Mouse (Mus musculus): Measurements from ENCODE around the gene B4galnt2. TPM values are rescaled to one million over a fixed set of nuclear protein-coding genes. Genes with fewer than 3 reads are reported as not detected.
A peak's percentile ranks its signal among the peaks of the same experiment; 100 is the strongest.
"Not testable (repeated sequence)": the region's sequence is repeated elsewhere in the genome, so short reads cannot be mapped to it uniquely, and the experiment has no call there.

B4galnt2 gene
- polyA plus RNA-seq, 1 experiment from 2014 or later, result 0.10 TPM

DNA sequence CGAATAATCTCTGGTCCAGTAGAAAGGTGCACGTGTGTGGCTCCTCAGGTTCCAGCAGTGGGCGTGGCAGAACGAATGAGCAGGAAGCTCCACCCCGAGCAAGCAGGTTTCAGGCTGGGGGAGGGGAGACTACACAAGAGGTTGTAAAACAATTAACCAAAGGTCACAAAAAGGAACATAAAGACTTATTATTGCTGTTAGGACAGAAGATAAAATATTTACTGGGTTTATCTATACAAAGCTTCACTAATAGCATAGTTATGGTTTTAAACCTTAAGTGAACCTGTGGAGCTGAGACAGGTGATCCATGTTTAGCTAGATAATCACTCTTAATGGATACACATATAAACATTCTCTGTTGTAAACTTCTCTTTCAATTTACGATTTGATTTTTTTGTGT lies 8.8 kb upstream of the B4galnt2 start:
- WGBS, result 1% methylated on average over 5 of the region's 6 CpGs
- DNase-seq (ENCODE audit: low spot score); H3K4me3 ChIP-seq; H3K4me1 ChIP-seq; H3K36me3 ChIP-seq; H3K27ac ChIP-seq; H3K9me3 ChIP-seq (replicated peaks): not testable (repeated sequence)
- H3K27me3 ChIP-seq (ENCODE audit: low read depth, poor library complexity, severe bottlenecking), result peaks cover 35% of the 10 kb centered on the region

- no peak for DNase-seq (ENCODE audit: low spot score)
- Histone ChIP-seq H3K27ac (no peak overlapping the region), H3K36me3 (no peaks in the 10 kb centered on the region), H3K4me3 (no peak overlapping the region), H3K9me3 (replicated peaks) (no peaks in the 10 kb centered on the region), H3K4me1 (peaks cover 10% of the 10 kb centered on the region), H3K27me3 (ENCODE audit: low read depth, poor library complexity, severe bottlenecking) (peaks cover 49% of the 10 kb centered on the region)
- WGBS, result 68% methylated on average over 12 of the region's 12 CpGs
Measured at GRCm38 (mm10) chr11:95921991-95922621, 7.4 kb upstream of the B4galnt2 start.

GRCm38 (mm10) chr11:95916426-95916825 lies 1.7 kb upstream of the B4galnt2 start:
- H3K4me3 ChIP-seq, result no peak overlapping the region
- no peak for DNase-seq (ENCODE audit: low spot score)
- H3K27me3 ChIP-seq (ENCODE audit: low read depth, poor library complexity, severe bottlenecking), result peaks cover 92% of the 10 kb centered on the region
- 3% methylated on average over 5 of the region's 5 CpGs for WGBS
- H3K4me1 ChIP-seq, result peaks cover 17% of the 10 kb centered on the region
- H3K36me3 ChIP-seq, result no peaks in the 10 kb centered on the region
- H3K9me3 ChIP-seq (replicated peaks), result no peaks in the 10 kb centered on the region
- no peak overlapping the region for H3K27ac ChIP-seq

DNA sequence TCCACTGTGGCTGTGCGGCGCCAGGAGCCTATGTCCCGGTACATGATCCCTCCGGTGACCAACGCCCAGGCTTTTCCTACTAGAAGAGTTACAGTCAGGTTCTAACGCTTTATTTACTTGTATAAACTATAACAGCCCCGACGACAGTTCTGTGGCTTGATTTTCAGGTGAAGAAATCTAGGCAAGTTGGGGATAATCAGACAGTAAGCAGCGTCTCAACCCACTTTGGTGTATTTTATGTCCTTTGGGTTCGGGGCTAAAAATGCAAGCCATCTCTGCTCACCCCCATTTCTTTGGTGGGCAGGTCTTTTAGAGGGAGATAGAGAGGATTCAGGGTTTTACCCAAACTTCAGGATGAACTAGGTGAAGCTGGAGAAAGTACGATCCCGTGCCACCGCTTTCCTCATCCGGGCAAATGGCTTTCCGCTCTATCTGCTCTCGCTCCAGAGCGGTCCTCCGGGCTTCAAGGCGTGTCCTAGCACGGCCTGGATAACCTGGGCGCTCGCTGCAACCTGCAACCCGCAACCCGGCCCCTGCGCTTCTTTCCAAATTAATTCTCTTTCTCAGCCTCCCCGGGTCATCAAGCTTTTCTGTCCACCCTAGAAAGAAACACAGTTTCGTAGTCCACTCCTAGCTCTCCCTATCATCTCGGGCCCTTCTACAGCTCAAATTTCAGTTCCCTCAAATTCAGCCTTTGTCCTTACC lies 467 bp upstream of the B4galnt2 start:
- WGBS, result under 1% methylated on average over 28 of the region's 28 CpGs

GRCm38 (mm10) chr11:95913959-95914566 lies 628 bp downstream of the B4galnt2 start:
- H3K27ac ChIP-seq, result no peak overlapping the region
- H3K36me3 ChIP-seq, result no peaks in the 10 kb centered on the region
- H3K4me1 ChIP-seq, result peaks cover 17% of the 10 kb centered on the region
- H3K4me3 ChIP-seq, result peak overlapping the region; percentile 31
- no peaks in the 10 kb centered on the region for H3K9me3 ChIP-seq (replicated peaks)
- 2% methylated on average over 14 of the region's 14 CpGs for WGBS
- H3K27me3 ChIP-seq (ENCODE audit: low read depth, poor library complexity, severe bottlenecking), result peaks cover 93% of the 10 kb centered on the region
- DNase-seq (ENCODE audit: low spot score), result no peak

More for the DNA sequence above, 467 bp upstream of the B4galnt2 start:
- Histone ChIP-seq H3K27me3 (ENCODE audit: low read depth, poor library complexity, severe bottlenecking) (peaks cover 98% of the 10 kb centered on the region), H3K4me3 (peak overlapping the region; percentile 31), H3K9me3 (replicated peaks) (no peaks in the 10 kb centered on the region), H3K36me3 (no peaks in the 10 kb centered on the region), H3K27ac (no peak overlapping the region), H3K4me1 (peaks cover 17% of the 10 kb centered on the region)
- DNase-seq (ENCODE audit: low spot score), result peak; percentile 56

DNA sequence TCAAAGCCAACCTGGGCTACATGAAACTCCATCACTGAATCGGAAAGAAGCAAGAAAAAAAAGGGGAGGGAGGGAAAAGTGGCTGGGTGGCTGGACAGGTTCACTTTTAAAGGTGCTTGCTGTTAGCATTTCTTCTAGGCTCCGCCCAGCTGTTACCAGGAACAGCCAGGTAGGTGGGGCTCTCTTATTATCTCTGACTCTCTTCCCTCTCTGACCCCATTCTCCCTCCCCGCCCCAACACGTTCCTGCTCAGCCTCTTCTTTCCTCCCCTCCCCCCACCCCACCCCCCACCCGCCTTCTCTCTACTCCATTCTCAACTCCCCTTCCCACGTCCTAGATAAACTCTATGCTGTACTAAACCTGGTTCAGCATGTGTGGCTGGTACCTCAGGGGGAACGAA lies 3.1 kb downstream of the B4galnt2 start:
- peaks cover 70% of the 10 kb centered on the region for H3K27me3 ChIP-seq (ENCODE audit: low read depth, poor library complexity, severe bottlenecking)
- WGBS, result 14% methylated on average over 7 of the region's 7 CpGs

GRCm38 (mm10) chr11:95907805-95908524 lies 6.7 kb downstream of the B4galnt2 start:
- H3K4me1 ChIP-seq, result no peaks in the 10 kb centered on the region
- H3K27ac ChIP-seq, result no peak overlapping the region
- no peak overlapping the region for H3K4me3 ChIP-seq
- H3K9me3 ChIP-seq (replicated peaks), result no peaks in the 10 kb centered on the region
- H3K27me3 ChIP-seq (ENCODE audit: low read depth, poor library complexity, severe bottlenecking), result peaks cover 34% of the 10 kb centered on the region
- H3K36me3 ChIP-seq, result no peaks in the 10 kb centered on the region
- DNase-seq (ENCODE audit: low spot score), result no peak
- WGBS, result 82% methylated on average over 5 of the region's 5 CpGs

More for the DNA sequence above, 3.1 kb downstream of the B4galnt2 start:
- no peak for DNase-seq (ENCODE audit: low spot score)
- Histone ChIP-seq H3K4me3 (no peak overlapping the region), H3K27ac (no peak overlapping the region), H3K9me3 (replicated peaks) (no peaks in the 10 kb centered on the region), H3K36me3 (no peaks in the 10 kb centered on the region), H3K4me1 (peaks cover 17% of the 10 kb centered on the region)

DNA sequence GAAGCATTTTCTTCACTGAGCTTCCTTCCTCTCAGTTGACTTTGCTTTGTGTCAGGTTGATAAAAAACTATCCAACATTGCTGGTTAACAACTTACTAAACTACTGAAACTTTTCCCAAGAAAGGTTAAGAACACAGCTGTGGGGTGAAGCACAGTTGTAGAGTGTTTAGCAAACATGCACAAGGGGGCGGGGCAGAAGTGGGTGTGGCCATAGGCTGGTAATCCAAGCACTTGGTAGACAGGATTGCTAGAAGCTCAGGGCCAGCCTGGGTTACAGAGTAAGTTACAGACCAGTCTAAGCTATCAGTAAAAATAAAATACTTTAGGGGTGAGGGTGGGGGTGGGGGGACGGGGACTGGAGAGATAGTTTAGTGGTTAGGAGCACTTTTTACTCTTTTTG lies 10.4 kb downstream of the B4galnt2 start:
- 79% methylated on average over 2 of the region's 2 CpGs for WGBS
- no peak overlapping the region for H3K27ac ChIP-seq
- no peaks in the 10 kb centered on the region for H3K36me3 ChIP-seq
- DNase-seq (ENCODE audit: low spot score), result no peak
- H3K4me3 ChIP-seq, result no peak overlapping the region
- H3K27me3 ChIP-seq (ENCODE audit: low read depth, poor library complexity, severe bottlenecking), result peaks cover 5% of the 10 kb centered on the region; the same call in 1 of the 2 replicates
- no peaks in the 10 kb centered on the region for H3K4me1 ChIP-seq
- H3K9me3 ChIP-seq (replicated peaks), result no peaks in the 10 kb centered on the region

DNA sequence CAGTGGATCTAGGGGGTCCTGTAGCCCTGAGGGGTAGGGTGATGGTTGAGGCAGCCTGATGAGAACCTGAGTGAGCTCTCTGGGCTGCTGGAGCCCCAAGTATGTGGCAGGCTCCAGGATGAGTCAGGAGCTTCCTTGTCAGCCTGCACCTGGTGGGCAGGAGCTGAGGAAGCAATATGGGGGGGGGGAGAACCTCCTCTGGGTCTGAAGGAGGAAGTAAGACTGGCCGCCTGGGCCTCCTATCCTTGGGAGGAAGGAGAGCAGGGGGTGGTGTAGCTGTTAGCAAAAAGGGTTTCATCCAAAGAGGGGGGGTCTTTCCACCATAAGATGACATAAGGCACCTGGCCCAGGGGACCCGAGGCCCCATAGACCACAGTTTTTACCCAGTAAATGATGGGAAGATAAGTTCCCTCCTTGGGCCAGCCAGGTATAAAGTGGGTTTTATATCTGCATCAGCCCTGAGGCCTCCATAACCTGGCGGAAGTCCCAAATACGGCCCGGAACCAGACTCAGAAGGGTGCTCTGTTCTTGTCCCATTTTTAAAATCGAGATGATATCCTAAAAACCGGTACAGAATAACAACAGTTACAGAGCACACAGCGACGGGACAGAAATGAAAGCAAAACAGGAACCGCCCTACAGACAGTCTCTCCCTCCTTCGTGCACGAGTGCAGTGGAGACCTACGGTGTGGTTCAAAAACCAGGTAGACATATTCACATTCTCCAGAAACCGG lies 18.1 kb downstream of the B4galnt2 start:
- no peaks in the 10 kb centered on the region for H3K27me3 ChIP-seq (ENCODE audit: low read depth, poor library complexity, severe bottlenecking)
- WGBS, result 83% methylated on average over 14 of the region's 14 CpGs
- no peak overlapping the region for H3K4me3 ChIP-seq
- H3K27ac ChIP-seq, result no peak overlapping the region
- no peaks in the 10 kb centered on the region for H3K9me3 ChIP-seq (replicated peaks)
- DNase-seq (ENCODE audit: low spot score), result no peak
- no peaks in the 10 kb centered on the region for H3K36me3 ChIP-seq
- H3K4me1 ChIP-seq, result no peaks in the 10 kb centered on the region

GRCm38 (mm10) chr11:95890462-95891051 lies 24.1 kb downstream of the B4galnt2 start:
- Histone ChIP-seq H3K4me3 (no peak overlapping the region), H3K27ac (no peak overlapping the region), H3K9me3 (replicated peaks) (no peaks in the 10 kb centered on the region), H3K36me3 (no peaks in the 10 kb centered on the region), H3K27me3 (ENCODE audit: low read depth, poor library complexity, severe bottlenecking) (no peaks in the 10 kb centered on the region), H3K4me1 (no peaks in the 10 kb centered on the region)
- no peak for DNase-seq (ENCODE audit: low spot score)
- WGBS, result 76% methylated on average over 2 of the region's 2 CpGs

DNA sequence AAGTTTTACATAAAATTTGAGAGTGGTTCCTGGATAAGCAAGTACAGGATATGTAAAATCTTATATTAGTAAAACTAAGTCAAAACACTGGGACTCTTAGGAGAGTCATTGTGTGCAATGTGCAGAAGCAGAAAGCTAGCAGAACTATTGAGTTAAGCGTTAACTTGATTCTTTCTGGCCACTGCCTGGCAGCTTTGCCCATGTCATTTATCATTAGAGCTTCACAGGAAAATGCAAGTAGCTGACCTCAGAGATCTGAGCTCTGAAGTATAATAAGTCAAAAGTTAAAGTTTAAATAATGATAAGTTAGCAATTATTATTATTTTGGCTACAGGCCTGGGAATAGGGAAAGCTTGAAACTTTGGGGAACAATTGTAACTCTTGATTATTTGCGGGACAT lies 34.8 kb downstream of the B4galnt2 start:
- H3K4me3 ChIP-seq; H3K27ac ChIP-seq; H3K9me3 ChIP-seq (replicated peaks); DNase-seq (ENCODE audit: low spot score); H3K36me3 ChIP-seq; H3K4me1 ChIP-seq; H3K27me3 ChIP-seq (ENCODE audit: low read depth, poor library complexity, severe bottlenecking): not testable (repeated sequence)
- WGBS, result 85% methylated on average over 2 of the region's 2 CpGs

GRCm38 (mm10) chr11:95876296-95876695 lies 38.4 kb downstream of the B4galnt2 start:
- Histone ChIP-seq H3K27ac (no peak overlapping the region), H3K27me3 (ENCODE audit: low read depth, poor library complexity, severe bottlenecking) (0 out of 2 replicates have a peak, but pooled peaks cover 3% of the 10 kb centered on the region), H3K4me1 (peaks cover 7% of the 10 kb centered on the region; the same call in 1 of the 2 replicates), H3K9me3 (replicated peaks) (no peaks in the 10 kb centered on the region), H3K36me3 (no peaks in the 10 kb centered on the region), H3K4me3 (peak overlapping the region; percentile 28; the same call in 1 of the 2 replicates)
- DNase-seq (ENCODE audit: low spot score), result peak; percentile 85
- 26% methylated on average over 7 of the region's 7 CpGs for WGBS

Data from limb, embryonic 10.5 days (tissue).